Mouse (Mus musculus) embryonic facial prominence, embryonic 10.5 days (tissue): Measurements from ENCODE around the gene Abcg5. TPM values are rescaled to one million over a fixed set of nuclear protein-coding genes. Genes with fewer than 3 reads are reported as not detected.

Source experiments
- DNase-seq: peaks from one replicate; pipeline ENCODE4 v3.0.0-alpha.2; 2017; ENCODE audit warnings: low spot score
- H3K27ac ChIP-seq: fragments of 300-500 bp; sonication (generic); replicated peaks from 2 replicates; pipeline ENCODE4 v1.5.1; 2016; ENCODE audit warnings: mild to moderate bottlenecking
- H3K27me3 ChIP-seq: fragments of 300-500 bp; sonication (generic); replicated peaks from 2 replicates; pipeline ENCODE4 v1.6.1; 2016; ENCODE audit warnings: low read depth, mild to moderate bottlenecking; ENCODE audit not compliant: poor library complexity, severe bottlenecking
- H3K36me3 ChIP-seq: fragments of 300-500 bp; sonication (generic); replicated peaks from 2 replicates; pipeline ENCODE4 v1.6.1; 2016; ENCODE audit warnings: mild to moderate bottlenecking, moderate library complexity
- H3K4me1 ChIP-seq: fragments of 300-500 bp; sonication (generic); 2 replicates; pipeline ENCODE4 v1.6.1; 2016
- H3K4me3 ChIP-seq: fragments of 300-500 bp; sonication (generic); 2 replicates; pipeline ENCODE4 v1.5.1; 2016; ENCODE audit warnings: mild to moderate bottlenecking, moderate library complexity
- H3K9me3 ChIP-seq: fragments of 300-500 bp; sonication (generic); 2 replicates; pipeline ENCODE4 v1.6.1; 2016; ENCODE audit warnings: mild to moderate bottlenecking
- WGBS: fragments of 180-500 bp; shearing (Covaris S2); methylation state at CpG from one replicate; pipeline ENCODE4 v1.1.7; 2016; 5-methylcytosine and 5-hydroxymethylcytosine counted together
- polyA plus RNA-seq: library from polyadenylated mRNA; unstranded; fragments of >200 nt; fragmentation: Nextera tagmentation; extraction: Ambion mirVana; gene quantifications from 2 replicates; pipeline ENCODE4 v1.2.1, GENCODE M21; 2016

Gene Abcg5
- polyA plus RNA-seq, 1 experiment from 2014 or later: 1.3 TPM

- Histone ChIP-seq H3K27me3 (peaks cover 24% of the 10 kb centered on the region), H3K4me1 (peaks cover 36% of the 10 kb centered on the region), H3K27ac (no peak overlapping the region), H3K9me3 (no peaks in the 10 kb centered on the region), H3K4me3 (no peak overlapping the region), H3K36me3 (no peaks in the 10 kb centered on the region)
- no peak for DNase-seq
- WGBS: 93% methylated on average over 11 of the region's 11 CpGs
Measured at GRCm38 (mm10) chr17:84677595-84677994, 5.2 kb downstream of the Abcg5 start.

GRCm38 (mm10) chr17:84675951-84676366, 6.9 kb downstream of the Abcg5 start, which contains the start of gene Abcg8:
Abcg8 (plus strand) TSS chr17:84676302.
- no peaks in the 10 kb centered on the region for H3K36me3 ChIP-seq
- WGBS: 1% methylated on average over 24 of the region's 24 CpGs
- H3K27ac ChIP-seq: peak within 1 kb of the TSS; percentile 72
- peak; percentile 66 for DNase-seq
- peak within 1 kb of the TSS; percentile 57 for H3K4me3 ChIP-seq
- peaks cover 41% of the 10 kb centered on the region for H3K4me1 ChIP-seq
- no peaks in the 10 kb centered on the region for H3K9me3 ChIP-seq
- H3K27me3 ChIP-seq: peaks cover 24% of the 10 kb centered on the region

- no peaks in the 10 kb centered on the region for H3K9me3 ChIP-seq
- H3K27me3 ChIP-seq: peaks cover 24% of the 10 kb centered on the region
- H3K36me3 ChIP-seq: no peaks in the 10 kb centered on the region
- peak; percentile 11 for DNase-seq
- WGBS: 65% methylated on average over 4 of the region's 4 CpGs
- H3K4me1 ChIP-seq: peaks cover 41% of the 10 kb centered on the region
- H3K27ac ChIP-seq: no peak overlapping the region
- no peak overlapping the region for H3K4me3 ChIP-seq
Measured at GRCm38 (mm10) chr17:84675204-84675603, 7.6 kb downstream of the Abcg5 start.

GRCm38 (mm10) chr17:84674048-84674447, 8.8 kb downstream of the Abcg5 start:
- Histone ChIP-seq H3K9me3 (no peaks in the 10 kb centered on the region), H3K4me3 (no peak overlapping the region), H3K4me1 (peaks cover 41% of the 10 kb centered on the region), H3K36me3 (no peaks in the 10 kb centered on the region), H3K27ac (0 out of 2 replicates have a peak overlapping the region, but pooled peaks have one; percentile 4), H3K27me3 (peaks cover 24% of the 10 kb centered on the region)
- WGBS: 13% methylated on average over 7 of the region's 7 CpGs
- DNase-seq: no peak

GRCm38 (mm10) chr17:84672376-84673369, 10.1 kb downstream of the Abcg5 start:
- no peaks in the 10 kb centered on the region for H3K9me3 ChIP-seq
- no peak for DNase-seq
- no peak overlapping the region for H3K4me3 ChIP-seq
- 79% methylated on average over 16 of the region's 16 CpGs for WGBS
- peaks cover 24% of the 10 kb centered on the region for H3K27me3 ChIP-seq
- H3K36me3 ChIP-seq: no peaks in the 10 kb centered on the region
- no peak overlapping the region for H3K27ac ChIP-seq
- H3K4me1 ChIP-seq: peaks cover 41% of the 10 kb centered on the region

GRCm38 (mm10) chr17:84667848-84668247, 15.0 kb downstream of the Abcg5 start:
- H3K36me3 ChIP-seq: no peaks in the 10 kb centered on the region
- peaks cover 21% of the 10 kb centered on the region for H3K4me1 ChIP-seq
- no peak overlapping the region for H3K4me3 ChIP-seq
- WGBS: 91% methylated on average over 3 of the region's 3 CpGs
- H3K27me3 ChIP-seq: no peaks in the 10 kb centered on the region
- no peak overlapping the region for H3K27ac ChIP-seq
- H3K9me3 ChIP-seq: no peaks in the 10 kb centered on the region
- no peak for DNase-seq

GRCm38 (mm10) chr17:84665691-84666090, 17.1 kb downstream of the Abcg5 start:
- WGBS: 31% methylated on average over 9 of the region's 9 CpGs
- peaks cover 19% of the 10 kb centered on the region for H3K4me1 ChIP-seq
- H3K27me3 ChIP-seq: no peaks in the 10 kb centered on the region
- no peak overlapping the region for H3K4me3 ChIP-seq
- DNase-seq: no peak
- no peaks in the 10 kb centered on the region for H3K9me3 ChIP-seq
- H3K27ac ChIP-seq: 0 out of 2 replicates have a peak overlapping the region, but pooled peaks have one; percentile 24
- H3K36me3 ChIP-seq: no peaks in the 10 kb centered on the region

- Histone ChIP-seq H3K4me1 (peaks cover 19% of the 10 kb centered on the region), H3K36me3 (no peaks in the 10 kb centered on the region), H3K27me3 (no peaks in the 10 kb centered on the region), H3K4me3 (no peak overlapping the region), H3K27ac (no peak overlapping the region), H3K9me3 (no peaks in the 10 kb centered on the region)
- 57% methylated on average over 10 of the region's 10 CpGs for WGBS
- no peak for DNase-seq
Measured at GRCm38 (mm10) chr17:84665053-84665452, 17.8 kb downstream of the Abcg5 start.

GRCm38 (mm10) chr17:84658951-84659350, 23.9 kb downstream of the Abcg5 start:
- no peak for DNase-seq
- Histone ChIP-seq H3K4me1 (peaks cover 42% of the 10 kb centered on the region), H3K27ac (peak overlapping the region; percentile 45), H3K36me3 (no peaks in the 10 kb centered on the region), H3K4me3 (no peak overlapping the region), H3K9me3 (no peaks in the 10 kb centered on the region), H3K27me3 (no peaks in the 10 kb centered on the region)
- WGBS: 76% methylated on average over 8 of the region's 8 CpGs

GRCm38 (mm10) chr17:84658195-84658594, 24.6 kb downstream of the Abcg5 start:
- DNase-seq: peak; percentile 71
- no peak overlapping the region for H3K4me3 ChIP-seq
- H3K4me1 ChIP-seq: peaks cover 42% of the 10 kb centered on the region
- peak overlapping the region; percentile 45; the same call in 1 of the 2 replicates for H3K27ac ChIP-seq
- H3K9me3 ChIP-seq: no peaks in the 10 kb centered on the region
- 29% methylated on average over 5 of the region's 5 CpGs for WGBS
- H3K27me3 ChIP-seq: no peaks in the 10 kb centered on the region
- H3K36me3 ChIP-seq: 0 out of 2 replicates have a peak, but pooled peaks cover 2% of the 10 kb centered on the region

- peaks cover 42% of the 10 kb centered on the region for H3K4me1 ChIP-seq
- 0 out of 2 replicates have a peak, but pooled peaks cover 3% of the 10 kb centered on the region for H3K36me3 ChIP-seq
- WGBS: 48% methylated on average over 7 of the region's 7 CpGs
- no peaks in the 10 kb centered on the region for H3K27me3 ChIP-seq
- peak; percentile 70 for DNase-seq
- peak overlapping the region; percentile 59; the same call in 1 of the 2 replicates for H3K27ac ChIP-seq
- H3K9me3 ChIP-seq: no peaks in the 10 kb centered on the region
- H3K4me3 ChIP-seq: no peak overlapping the region
Measured at GRCm38 (mm10) chr17:84657782-84658181, 25.0 kb downstream of the Abcg5 start.

- Histone ChIP-seq H3K4me3 (no peak overlapping the region), H3K9me3 (no peaks in the 10 kb centered on the region), H3K27ac (peak overlapping the region; percentile 59; the same call in 1 of the 2 replicates), H3K4me1 (peaks cover 42% of the 10 kb centered on the region), H3K27me3 (no peaks in the 10 kb centered on the region), H3K36me3 (0 out of 2 replicates have a peak, but pooled peaks cover 3% of the 10 kb centered on the region)
- WGBS: 75% methylated on average over 3 of the region's 3 CpGs
- DNase-seq: no peak
Measured at GRCm38 (mm10) chr17:84657422-84657732, 25.4 kb downstream of the Abcg5 start.
